Mouse (Mus musculus): Measurements from ENCODE around the gene Pkd1.

Gene Pkd1

DNA sequence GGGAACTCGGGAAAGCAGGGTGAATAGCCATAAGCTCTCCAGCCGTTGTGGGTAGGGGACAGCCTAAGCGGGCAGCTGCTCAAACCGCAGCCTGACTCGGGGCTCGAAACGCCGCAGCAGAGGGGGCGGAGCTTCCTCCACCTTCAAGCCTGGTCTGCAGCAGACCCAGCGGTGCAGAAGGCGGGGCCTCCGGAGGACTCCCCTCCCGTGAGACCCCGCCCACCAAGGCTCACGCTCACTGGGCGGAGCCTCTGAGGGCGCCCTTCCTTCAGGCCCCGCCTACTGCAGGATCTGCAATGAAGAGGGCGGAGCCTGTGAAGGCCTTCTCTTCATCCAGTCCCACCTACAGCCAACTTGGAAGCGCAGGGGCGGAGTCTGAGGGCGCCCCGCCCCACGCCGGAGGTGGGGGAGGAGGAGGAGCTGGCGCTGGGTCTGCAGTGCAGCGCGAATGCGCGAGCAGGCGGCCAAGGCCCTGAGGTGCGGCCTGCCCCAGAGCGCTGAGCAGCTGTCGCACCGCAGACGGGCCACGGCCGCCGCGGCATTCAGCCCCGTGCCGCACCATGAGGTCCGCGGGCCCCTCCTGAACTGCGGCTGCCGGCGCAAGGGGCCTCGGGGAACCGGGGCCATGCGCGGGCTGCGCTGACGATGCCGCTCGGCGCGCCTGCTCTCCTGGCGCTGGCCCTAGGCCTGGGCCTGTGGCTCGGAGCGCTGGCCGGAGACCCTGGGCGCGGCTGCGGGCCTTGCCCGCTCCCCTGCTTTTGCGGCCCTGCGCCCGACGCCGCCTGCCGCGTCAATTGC is at the start of gene Pkd1:
Gene Pkd1 (plus strand): TSS at position 217 of the 798 bp plus-strand sequence.
- DNase-seq (ENCODE audit: low read depth, low spot score): peak; percentile 100

DNA sequence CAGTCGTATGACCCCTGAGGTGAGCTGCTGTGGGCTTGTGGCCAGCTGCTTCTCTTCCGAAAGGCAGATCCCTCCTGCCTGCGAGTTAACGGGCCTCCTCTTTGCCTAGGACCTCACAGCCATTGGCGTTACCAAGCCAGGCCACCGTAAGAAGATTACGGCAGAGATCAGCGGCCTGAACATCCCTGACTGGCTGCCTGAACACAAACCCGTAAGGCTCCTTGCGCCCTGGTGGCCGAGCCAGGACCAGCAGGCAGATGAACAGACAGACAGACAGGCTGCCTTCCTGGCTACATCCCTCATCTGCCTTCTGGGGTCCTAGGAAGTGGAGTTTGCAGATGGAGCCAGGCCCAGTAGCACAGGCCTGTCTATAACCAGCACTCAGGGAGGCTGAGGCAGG is 47.4 kb upstream of the Pkd1 start:
- no peak for DNase-seq (ENCODE audit: low read depth, low spot score)

DNA sequence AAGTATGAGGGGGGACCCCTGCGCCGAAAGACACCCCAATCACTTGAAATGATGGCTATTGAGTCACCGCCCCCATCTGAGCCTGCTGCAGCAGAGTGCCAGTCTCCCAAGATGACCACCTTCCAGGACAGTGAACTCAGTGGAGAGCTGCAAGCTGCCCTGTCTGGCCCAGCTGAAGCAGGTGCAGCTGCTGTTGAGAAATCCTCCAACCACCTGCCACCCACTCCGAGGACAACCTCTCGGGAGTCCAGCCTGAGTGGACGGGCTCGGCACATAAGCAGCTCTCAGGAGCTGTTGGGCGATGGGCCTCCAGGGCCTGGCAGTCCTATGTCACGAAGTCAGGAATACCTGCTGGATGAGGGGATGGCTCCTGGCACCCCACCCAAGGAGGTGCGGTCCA is 45.5 kb upstream of the Pkd1 start:
- DNase-seq (ENCODE audit: low read depth, low spot score): no peak

DNA sequence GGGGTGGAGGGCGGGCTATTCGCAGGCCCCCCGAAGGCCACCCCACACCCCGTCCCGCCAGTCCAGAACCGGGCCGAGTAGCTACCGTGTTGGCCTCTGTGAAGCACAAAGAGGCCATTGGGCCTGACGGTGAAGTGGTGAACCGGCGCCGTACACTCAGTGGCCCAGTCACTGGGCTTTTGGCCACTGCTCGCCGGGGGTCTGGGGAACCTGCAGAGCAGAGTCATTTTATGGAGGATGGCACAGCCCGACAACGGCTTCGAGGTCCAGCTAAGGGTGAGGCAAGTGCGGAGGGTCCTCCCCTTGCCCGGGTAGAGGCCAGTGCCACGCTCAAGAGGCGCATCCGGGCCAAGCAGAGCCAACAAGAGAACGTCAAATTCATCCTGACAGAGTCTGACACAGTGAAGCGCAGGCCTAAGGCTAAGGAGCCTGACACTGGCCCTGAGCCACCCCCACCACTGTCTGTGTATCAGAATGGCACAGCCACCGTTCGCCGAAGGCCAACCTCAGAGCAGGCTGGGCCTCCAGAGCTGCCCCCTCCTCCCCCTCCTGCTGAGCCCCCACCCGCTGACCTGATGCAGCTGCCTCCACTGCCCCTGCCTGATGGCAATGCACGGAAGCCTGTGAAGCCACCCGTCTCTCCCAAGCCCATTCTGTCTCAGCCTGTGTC is 44.2 kb upstream of the Pkd1 start:
- DNase-seq (ENCODE audit: low read depth, low spot score): no peak

DNA sequence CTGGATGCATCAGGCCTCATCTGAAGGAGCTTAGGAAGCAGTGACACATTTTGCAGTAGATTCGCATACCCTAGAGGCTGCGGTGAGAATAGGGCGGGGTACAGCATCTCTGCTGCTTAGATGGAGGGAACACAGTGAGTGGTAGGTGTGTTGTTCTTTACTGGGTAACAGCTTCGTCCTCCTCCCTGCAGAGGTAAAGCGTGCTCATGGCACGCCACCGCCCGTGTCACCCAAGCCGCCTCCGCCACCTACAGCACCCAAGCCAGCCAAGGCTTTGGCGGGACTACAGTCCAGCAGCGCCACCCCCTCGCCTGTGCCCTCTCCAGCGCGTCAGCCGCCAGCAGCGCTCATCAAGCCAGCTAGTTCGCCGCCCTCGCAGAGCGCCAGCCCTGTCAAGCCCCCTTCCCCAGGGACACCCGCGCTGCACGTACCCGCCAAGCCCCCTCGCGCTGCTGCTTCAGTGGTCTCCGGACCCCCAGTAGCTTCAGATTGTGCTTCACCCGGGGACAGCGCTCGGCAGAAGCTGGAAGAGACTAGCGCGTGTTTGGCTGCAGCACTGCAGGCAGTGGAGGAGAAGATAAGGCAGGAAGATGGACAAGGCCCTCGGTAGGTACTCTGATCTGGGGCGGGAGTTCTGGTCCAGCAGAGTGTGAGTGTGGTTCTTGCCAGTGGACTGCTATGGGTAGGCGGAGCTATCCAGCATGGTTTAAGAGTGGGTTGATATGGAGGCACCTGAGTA is 43.1 kb upstream of the Pkd1 start:
- no peak for DNase-seq (ENCODE audit: low read depth, low spot score)

DNA sequence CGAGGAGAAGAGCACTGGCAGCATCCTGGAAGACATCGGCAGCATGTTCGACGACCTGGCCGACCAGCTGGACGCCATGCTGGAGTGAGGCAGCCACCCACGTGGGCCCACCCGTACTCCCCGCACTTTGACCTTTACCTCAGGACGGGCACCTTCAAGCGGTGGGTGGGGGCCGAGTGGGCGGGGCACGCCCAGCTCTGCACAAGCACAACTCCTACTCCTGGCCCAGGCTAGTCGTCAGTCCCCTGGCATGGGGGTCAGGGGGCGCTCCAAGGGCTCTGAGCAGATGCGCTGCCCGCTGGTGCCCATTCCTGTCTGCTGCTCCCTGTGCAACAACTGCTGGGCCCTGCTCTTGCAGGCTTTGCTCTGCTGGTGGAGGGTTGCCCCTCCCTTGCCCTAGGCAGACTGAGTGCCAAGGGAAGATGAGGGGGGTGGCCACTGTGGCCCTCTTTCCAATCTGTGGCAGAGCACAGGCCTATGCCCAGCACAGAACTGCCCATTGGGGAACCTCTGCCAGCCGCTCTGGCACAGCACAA is 42.4 kb upstream of the Pkd1 start:
- DNase-seq (ENCODE audit: low read depth, low spot score): no peak

DNA sequence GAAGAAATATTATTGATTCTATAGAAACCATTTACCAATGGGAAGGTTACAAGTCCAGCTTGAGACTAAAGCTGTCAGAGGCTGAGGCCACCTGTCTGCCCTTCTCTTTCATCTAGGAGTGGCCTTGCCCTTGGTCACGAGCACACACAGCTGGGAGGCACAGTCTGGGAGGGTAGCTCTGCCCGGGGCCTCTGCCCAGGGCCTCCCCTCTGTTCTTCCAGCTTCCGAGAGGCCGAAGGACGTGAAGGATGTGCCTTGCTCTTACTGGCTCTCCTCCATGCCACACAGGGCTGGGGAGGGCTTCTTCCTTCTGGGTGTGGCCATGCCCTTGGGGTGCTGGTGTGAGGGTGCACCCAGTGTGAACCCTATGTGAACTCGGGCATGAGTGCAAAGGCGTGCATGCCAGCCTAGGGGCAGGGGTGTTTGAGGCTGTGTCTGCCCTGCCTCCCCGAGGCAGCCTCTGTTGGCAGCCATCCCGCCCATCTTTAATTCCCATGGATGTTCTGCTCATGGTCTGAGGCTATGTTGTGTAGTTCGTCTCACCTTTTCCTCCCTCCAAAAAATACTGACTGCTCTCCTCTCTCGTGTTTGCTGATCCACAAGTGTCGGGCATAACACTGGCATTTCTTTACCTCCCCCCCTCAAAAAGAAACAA is 41.7 kb upstream of the Pkd1 start:
- no peak for DNase-seq (ENCODE audit: low read depth, low spot score)

DNA sequence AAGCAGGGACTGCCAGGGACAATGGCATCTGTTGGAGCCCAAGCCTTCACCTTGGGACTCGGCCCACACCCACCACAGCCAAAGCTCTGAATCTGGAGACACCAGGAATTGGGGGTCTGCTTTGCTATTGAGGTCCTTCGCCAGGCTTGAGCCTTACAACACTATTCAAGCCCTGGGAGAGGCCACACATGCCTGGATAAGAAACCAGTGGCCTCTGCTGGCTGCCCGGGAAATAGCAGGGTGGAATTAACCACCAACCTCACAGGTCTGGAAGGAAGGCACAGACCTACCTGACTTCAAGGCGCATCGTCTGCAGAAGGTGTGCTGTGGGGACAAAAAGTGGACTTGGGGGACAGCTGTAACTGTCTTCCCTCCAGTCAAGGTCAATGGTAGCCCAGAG is 36.0 kb upstream of the Pkd1 start:
- DNase-seq (ENCODE audit: low read depth, low spot score): no peak

DNA sequence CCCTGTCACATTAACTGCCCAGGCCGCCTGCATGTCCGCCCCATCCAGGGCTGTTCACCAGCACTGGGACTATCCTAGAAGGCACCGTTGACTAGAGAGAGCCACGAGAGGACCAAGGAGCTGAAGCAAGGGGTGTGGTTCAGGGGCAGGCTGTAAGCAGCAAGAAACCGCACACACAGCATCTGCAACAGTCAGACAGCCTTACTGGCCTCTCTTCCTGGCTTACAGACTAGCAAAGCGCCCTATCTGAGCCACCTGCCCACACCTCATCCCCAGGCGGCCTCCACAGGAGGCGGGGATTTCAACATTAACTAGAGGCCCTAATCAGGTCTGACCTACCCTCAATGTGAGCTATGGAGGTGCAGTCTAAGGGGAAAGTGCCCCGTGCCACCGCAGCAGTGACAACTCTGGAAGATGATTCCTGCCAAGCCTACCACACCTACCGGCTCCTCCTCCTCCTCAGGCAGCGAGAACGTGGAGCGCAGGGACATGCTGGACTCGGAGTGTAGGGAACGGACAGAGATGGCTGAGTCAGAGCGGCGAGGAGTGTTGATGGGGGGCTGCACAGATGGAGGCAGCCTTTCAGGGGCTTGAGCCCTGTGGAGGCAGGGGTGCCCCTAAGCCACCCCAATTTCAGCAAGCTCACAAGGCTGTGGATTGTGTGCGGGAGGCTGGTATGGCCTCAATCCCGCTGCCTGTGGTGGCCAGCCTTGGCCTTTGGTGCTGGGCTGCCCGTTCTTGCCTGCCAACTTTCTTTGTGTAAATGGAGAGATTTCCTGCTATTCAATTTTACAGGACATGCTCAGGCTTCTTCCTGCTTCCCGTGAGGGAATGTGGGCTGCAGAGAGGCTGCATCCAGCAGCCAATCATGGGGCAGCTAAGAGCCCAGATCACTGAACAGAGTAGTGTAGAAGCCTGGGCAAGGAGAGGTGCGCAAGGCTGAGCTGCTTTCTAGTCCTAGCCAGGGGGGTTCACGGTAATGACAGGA is 35.1 kb upstream of the Pkd1 start:
- no peak for DNase-seq (ENCODE audit: low read depth, low spot score)

DNA sequence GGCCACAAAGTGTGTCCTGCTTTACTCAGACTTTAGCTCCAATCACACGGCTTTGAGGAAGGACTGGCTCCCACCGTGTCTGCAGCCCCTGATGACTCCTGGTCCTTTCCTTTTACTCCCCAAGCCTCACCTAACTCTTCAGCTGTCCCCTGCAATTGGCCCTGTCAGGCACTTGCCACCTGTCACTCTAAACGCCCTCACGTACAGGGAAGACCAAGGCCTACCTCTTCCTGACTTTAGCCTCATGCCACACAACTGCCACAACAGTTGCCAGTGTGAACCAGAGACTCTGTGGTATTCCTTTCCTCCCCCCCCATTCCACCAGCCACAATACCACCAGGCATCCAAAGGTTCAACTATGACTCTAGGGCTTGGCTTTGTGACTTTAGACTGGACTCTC is 29.2 kb upstream of the Pkd1 start:
- DNase-seq (ENCODE audit: low read depth, low spot score): no peak

DNA sequence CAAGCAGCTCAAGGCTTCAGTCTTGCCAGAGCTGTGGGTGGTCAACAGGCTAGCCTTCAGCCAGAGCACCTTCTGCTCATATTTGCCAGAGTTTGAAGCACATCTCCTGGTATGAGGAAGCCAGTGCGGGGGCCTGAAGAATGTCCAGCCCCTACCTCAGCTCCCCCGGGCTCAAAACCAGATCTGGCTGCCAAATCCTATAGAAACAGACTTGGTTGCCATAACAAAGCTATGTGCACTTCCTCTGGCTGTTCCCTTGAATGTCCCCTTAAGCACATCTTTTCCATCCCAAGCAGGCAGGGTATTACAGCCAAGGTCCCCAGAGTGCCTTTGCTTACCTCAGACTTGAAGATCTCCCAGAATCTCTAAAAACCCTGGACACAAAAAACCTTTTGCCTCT is 24.9 kb upstream of the Pkd1 start:
- DNase-seq (ENCODE audit: low read depth, low spot score): no peak

DNA sequence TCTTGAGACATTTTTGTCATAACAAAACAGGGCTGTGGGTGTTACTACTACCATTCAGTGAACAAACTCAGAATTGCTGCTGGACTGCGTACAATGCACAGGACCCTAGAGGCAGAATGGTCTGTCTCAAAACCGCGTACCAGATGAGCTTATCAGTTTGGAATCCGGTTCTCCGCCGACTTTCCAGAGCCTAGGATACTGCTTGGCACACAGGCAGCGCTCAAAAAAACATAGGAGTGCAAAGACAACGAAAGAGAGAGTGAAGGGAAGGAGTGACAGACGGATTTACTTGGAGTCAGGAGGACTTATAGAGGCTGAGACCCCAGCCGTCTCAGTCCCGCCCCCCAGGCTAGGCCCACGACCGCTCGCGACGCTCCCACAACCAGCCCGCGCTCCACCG is 22.3 kb upstream of the Pkd1 start:
- DNase-seq (ENCODE audit: low read depth, low spot score): no peak

DNA sequence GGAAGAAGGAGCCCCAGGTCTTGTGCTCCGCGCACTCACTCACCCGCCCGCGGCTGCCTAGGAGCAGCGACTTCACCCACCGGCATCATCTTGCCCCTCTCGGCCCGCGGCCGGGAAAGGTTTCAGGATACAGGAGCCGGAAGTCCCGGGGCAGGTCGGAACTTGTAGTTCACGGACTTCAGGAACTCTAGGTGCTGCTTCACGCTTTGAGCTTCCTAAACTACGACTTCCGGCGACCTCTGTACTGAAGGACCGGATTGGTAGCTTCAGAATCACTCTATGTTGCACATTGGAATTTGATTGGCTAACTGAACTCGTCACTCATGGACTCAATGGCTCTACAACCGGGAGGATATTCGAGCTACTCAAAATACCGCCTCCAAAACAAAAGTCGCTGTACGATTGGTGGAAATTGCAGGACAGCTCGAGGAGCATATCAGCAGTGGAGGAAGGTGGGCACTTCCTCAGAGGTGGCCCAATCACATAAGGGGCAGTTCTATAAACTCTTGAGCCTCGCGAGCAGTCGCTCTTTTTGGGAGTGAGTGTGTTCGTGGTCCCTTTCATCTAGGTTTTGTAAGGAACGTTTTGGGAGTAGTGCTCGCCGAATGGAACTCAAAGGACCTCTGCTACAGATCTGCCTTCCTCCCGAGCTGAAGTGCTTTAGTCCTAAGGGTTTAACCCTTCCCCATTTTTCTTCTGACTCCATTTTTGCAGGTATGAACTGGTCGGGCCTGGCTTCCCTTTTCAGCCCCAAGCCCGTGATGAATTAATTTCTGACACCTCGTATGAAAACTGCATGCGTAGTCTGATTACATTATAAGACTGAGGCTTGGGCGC is 21.7 kb upstream of the Pkd1 start, which contains the start of gene Traf7:
Gene Traf7 (minus strand): TSS at position 216 of the 837 bp plus-strand sequence.
- peak; percentile 100 for DNase-seq (ENCODE audit: low read depth, low spot score)

DNA sequence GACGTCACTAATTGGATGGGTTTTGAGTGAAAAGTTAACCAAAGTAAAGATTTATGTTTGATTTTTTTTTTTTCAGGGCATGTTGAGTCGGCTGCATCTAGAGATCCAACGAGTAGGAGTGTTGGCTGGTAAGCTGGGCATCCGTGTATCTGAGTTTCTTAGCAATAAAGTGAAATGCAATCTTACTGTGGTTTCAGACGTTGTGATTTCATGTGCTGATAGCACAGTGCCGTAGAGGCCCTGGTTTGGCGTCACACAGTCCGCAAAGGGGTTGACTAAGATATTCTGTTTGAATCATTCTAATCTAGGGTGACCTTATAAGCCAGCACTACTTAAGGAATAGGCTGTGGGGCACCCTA is 21.1 kb upstream of the Pkd1 start:
- DNase-seq (ENCODE audit: low read depth, low spot score): no peak

DNA sequence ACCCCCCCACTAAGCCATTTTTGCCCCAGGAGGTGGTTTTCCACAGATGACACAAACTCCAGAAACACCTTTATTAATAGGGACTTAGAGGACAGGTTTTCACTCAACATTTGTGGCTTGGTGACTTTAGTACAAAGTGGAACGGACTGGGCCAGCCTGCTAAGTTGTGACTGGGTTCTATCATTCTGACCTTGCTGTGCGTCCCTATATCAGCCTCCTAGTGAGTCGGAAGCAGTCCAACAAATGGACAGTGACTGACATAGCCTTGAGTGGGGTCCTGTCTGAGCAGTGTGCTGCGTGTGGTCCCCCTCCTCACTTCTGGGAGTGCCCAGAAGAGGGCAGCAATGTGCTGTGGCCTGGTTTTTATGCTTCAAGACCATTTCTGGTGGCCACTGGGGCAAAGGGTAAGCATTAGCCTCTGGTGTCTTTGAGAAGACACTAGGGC is 20.6 kb upstream of the Pkd1 start:
- peak; percentile 79 for DNase-seq (ENCODE audit: low read depth, low spot score)

DNA sequence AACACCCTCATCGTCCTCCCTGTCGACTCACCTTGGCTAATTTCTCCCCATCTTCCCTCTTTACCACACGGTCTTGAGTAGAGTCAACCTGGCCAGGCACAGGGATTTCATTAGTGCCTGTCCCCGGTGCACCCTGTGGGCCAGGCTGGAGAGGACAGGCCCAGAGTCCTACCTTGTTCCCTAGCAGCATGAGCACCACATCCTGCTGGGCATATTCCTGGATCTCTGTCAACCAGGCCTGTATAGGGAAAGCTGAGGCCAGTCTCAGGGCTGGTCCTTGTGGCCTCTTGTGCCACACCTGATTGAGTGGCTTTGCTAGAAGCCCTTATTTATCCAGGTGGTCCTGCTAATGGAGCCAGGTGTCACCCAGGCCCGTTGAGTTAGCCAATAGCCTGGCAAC is 19.8 kb upstream of the Pkd1 start:
- DNase-seq (ENCODE audit: low read depth, low spot score): no peak

DNA sequence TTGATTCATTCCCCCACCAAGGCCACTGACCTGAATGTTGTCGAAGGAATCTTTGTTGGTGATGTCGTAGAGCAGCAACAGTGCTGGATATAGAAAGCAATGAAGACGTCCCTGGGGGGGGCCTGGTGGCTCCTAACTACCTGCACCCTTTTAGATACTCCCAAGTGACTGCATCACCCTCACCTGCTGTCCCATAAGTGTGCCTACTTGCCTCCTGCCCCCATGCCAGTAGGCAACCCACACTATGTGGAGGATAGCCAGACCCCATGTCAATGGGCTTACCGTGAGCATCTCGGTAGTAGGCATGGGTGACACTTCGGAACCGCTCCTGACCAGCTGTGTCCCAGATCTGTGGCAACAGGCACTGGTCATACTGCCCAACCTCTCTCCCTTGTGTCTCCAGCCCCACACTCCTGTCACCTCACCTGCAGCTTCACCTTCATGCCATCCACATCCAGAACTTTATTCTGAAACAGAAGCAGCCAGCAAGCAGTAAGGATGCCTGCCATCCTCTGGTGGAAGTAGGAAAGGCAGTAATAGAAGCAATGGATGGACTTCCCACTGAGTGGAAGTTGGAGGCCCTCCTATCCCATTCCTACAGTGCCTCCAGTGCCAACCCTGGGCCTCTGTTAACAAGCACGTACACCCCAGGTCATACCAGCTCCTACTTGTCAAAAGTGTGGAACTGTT is 19.1 kb upstream of the Pkd1 start:
- DNase-seq (ENCODE audit: low read depth, low spot score): no peak

DNA sequence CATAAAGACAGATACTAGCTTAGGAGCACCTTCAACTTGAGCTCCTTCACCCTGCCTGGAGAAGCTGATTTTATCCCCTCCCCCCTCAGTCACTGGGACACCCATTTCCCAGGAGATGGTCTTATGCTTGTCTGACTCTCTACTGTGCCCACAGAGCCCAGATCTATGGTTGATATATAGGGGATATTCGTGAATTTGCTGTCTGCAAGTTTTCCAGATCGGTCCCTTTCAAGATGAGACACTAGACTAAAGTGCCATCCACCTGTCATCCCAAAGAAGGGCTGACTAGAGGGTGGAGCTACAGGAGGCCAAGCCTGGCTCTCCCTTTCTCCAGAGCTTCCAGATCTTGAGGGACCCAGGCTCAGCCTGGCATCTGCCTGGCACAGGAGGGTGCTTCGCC is 18.6 kb upstream of the Pkd1 start:
- DNase-seq (ENCODE audit: low read depth, low spot score): no peak

DNA sequence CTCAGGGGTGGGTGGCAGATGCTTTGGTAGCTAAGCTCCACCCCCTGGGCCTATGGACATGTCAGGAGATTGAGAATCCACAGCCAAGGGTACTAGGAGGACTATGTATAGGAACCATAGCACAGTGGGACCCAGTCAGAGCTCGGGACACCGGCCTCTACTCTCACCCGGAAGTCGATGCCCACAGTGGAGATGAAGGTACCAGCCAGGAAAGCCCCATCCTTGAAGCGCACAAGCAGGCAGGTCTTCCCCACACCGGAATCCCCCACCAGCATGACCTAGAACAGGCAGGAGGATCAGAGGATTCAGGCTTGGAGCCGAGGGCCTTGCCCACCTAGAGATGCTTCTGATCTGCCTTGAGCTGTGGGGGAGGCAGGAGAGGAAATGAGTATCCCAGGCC is 17.6 kb upstream of the Pkd1 start:
- DNase-seq (ENCODE audit: low read depth, low spot score): no peak
